Mouse (Mus musculus): ENCODE measurements at regions not wholly inside any gene's neighbourhood (a gene's known extent, or its start where the extent isn't known, plus 50 kb on each side); places are given as distances from the start of the nearest gene placed in this dataset.

GRCm38 (mm10) chr5:41476001-41476400, 232.0 kb downstream of the Rab28 start:
- no peak overlapping the region for H3K4me3 ChIP-seq (ENCODE audit: low read depth, low read length)
- no peaks in the 10 kb centered on the region for H3K9me3 ChIP-seq (ENCODE audit: control insufficient read depth, low read length)
- no peak for ATAC-seq (ENCODE audit: low FRiP score)
- H3K27ac ChIP-seq (ENCODE audit: low read depth, low read length), result no peak overlapping the region
- no peaks in the 10 kb centered on the region for H3K4me1 ChIP-seq (ENCODE audit: control insufficient read depth, insufficient read depth, low read length)
- H3K9ac ChIP-seq (ENCODE audit: low read length), result no peak overlapping the region
- WGBS, result 75% methylated on average over 3 of the region's 3 CpGs
- H3K36me3 ChIP-seq (ENCODE audit: control insufficient read depth, insufficient read depth, low read length), result no peaks in the 10 kb centered on the region
- H3K27me3 ChIP-seq (ENCODE audit: control insufficient read depth, insufficient read depth, low read length), result no peaks in the 10 kb centered on the region
- no peak overlapping the region for H3K4me2 ChIP-seq
- DNase-seq (ENCODE audit: low spot score, missing footprints), result no peak

DNA sequence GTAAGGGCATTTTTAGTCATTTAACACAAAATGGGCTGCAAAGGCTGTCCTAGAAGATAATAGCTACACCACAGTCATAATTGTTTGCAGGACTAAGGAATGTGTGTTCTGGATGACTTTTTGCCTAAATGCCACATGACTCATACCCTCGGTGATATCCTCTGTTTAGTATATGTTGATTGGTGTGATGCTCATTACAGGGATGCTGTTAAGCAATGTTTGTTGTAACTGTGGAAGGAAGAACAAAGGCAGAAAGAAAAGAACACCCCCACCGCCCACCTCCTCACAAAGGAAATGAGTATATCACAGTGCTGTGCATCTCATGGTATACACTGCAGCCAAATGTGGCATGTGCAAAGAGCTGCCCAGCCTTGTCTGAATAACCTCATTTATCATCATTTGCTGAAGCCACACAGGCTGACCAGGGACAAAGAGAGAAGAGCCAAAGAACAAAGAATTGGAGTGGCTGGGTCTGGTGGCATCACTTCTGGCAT, 262.4 kb downstream of the Rab28 start:
- no peaks in the 10 kb centered on the region for H3K9me3 ChIP-seq (ENCODE audit: control insufficient read depth, low read length)
- no peaks in the 10 kb centered on the region for H3K36me3 ChIP-seq (ENCODE audit: control insufficient read depth, insufficient read depth, low read length)
- H3K4me1 ChIP-seq (ENCODE audit: control insufficient read depth, insufficient read depth, low read length), result no peaks in the 10 kb centered on the region
- H3K4me2 ChIP-seq, result no peak overlapping the region
- H3K4me3 ChIP-seq (ENCODE audit: low read depth, low read length), result no peak overlapping the region
- no peak overlapping the region for H3K27ac ChIP-seq (ENCODE audit: low read depth, low read length)
- ATAC-seq (ENCODE audit: low FRiP score), result no peak
- no peak overlapping the region for H3K9ac ChIP-seq (ENCODE audit: low read length)
- WGBS, result 92% methylated on average over 2 of the region's 2 CpGs
- H3K27me3 ChIP-seq (ENCODE audit: control insufficient read depth, insufficient read depth, low read length), result no peaks in the 10 kb centered on the region
- no peak for DNase-seq (ENCODE audit: low spot score, missing footprints)

- ATAC-seq (ENCODE audit: low FRiP score) (no peak), DNase-seq (ENCODE audit: low spot score, missing footprints) (no peak)
- no peak overlapping the region for H3K4me3 ChIP-seq (ENCODE audit: low read depth, low read length)
- no peak overlapping the region for H3K9ac ChIP-seq (ENCODE audit: low read length)
- H3K27ac ChIP-seq (ENCODE audit: low read depth, low read length), result no peak overlapping the region
- 92% methylated on average over 1 of the region's 1 CpGs for WGBS
- no peak overlapping the region for H3K4me2 ChIP-seq
- no peaks in the 10 kb centered on the region for H3K36me3 ChIP-seq (ENCODE audit: control insufficient read depth, insufficient read depth, low read length)
- H3K4me1 ChIP-seq (ENCODE audit: control insufficient read depth, insufficient read depth, low read length), result no peaks in the 10 kb centered on the region
- no peaks in the 10 kb centered on the region for H3K27me3 ChIP-seq (ENCODE audit: control insufficient read depth, insufficient read depth, low read length)
- H3K9me3 ChIP-seq (ENCODE audit: control insufficient read depth, low read length), result no peaks in the 10 kb centered on the region
Measured at GRCm38 (mm10) chr5:41441081-41441480, 266.9 kb downstream of the Rab28 start.

DNA sequence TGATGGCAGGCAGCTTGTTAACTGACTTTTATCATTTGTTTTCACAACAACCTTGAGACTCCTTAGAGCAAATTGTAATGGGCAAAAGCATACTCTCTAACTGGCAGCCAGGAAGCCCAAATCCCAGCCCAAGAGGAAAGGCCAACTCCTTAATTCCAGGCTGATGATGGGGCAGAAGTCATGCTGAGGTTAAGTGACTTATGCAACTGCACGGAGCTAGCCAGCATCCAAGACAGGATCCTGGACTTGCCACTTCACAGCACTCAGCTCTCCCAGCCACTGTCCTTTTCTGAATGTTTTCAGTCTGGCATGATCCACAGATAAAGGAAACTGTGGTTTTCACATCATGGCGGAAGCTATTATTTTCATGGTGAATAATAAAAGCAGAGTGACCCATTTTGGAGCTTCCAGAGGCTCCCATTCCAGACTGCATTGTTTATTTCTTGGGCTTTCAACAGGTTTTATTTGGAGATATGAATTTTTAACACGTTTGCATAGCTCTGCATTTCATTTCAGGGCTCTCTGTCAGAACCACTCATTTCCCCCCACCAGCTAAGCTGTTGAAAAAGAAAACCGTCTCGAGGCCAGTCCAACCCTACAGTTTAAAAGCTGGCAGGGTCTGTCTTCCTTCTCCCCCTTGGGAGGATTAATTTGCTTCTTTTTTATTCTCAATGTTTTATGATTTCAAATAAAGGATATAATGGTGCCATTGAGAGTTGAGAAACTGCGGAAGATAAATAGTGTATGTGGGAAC, 288.7 kb downstream of the Rab28 start:
- H3K9me3 ChIP-seq (ENCODE audit: control insufficient read depth, low read length), result no peaks in the 10 kb centered on the region
- H3K36me3 ChIP-seq (ENCODE audit: control insufficient read depth, insufficient read depth, low read length), result no peaks in the 10 kb centered on the region
- H3K4me3 ChIP-seq (ENCODE audit: low read depth, low read length), result no peak overlapping the region
- no peak overlapping the region for H3K27ac ChIP-seq (ENCODE audit: low read depth, low read length)
- 84% methylated on average over 6 of the region's 6 CpGs for WGBS
- H3K27me3 ChIP-seq (ENCODE audit: control insufficient read depth, insufficient read depth, low read length), result no peaks in the 10 kb centered on the region
- no peak overlapping the region for H3K9ac ChIP-seq (ENCODE audit: low read length)
- H3K4me1 ChIP-seq (ENCODE audit: control insufficient read depth, insufficient read depth, low read length), result no peaks in the 10 kb centered on the region
- DNase-seq (ENCODE audit: low spot score, missing footprints) (no peak), ATAC-seq (ENCODE audit: low FRiP score) (no peak)
- H3K4me2 ChIP-seq, result no peak overlapping the region

DNA sequence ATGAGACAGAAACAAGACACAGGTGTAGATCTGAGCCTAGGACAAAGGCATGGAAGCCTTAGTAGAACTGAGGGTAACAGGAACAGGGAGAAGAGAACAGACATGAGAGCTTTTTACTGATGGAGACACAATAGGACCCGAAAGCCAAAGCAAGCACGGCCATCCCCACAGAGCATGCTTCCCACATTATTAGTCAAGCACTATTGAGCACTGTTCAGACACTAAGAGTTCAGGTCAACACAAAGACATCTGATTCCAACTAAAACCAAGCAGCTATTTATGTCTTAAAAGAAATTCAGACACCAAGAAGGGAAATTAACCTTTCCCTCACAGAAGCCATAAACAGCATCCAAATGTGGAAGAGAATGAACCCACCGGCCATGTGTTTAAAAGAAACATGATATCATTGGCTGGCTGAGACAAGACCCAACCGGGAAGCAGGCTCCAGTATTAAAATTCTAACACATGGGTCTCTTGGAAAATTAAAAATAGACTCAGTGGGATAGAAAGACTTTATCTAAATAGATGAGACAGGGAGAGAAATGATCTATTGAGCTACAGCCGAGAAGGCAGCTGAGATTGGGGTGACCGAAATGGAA, 298.8 kb downstream of the Rab28 start:
- ATAC-seq (ENCODE audit: low FRiP score), result no peak
- Histone ChIP-seq H3K9ac (ENCODE audit: low read length) (no peak overlapping the region), H3K4me2 (no peak overlapping the region), H3K4me3 (ENCODE audit: low read depth, low read length) (no peak overlapping the region), H3K36me3 (ENCODE audit: control insufficient read depth, insufficient read depth, low read length) (no peaks in the 10 kb centered on the region), H3K4me1 (ENCODE audit: control insufficient read depth, insufficient read depth, low read length) (no peaks in the 10 kb centered on the region), H3K27me3 (ENCODE audit: control insufficient read depth, insufficient read depth, low read length) (no peaks in the 10 kb centered on the region), H3K9me3 (ENCODE audit: control insufficient read depth, low read length) (no peaks in the 10 kb centered on the region), H3K27ac (ENCODE audit: low read depth, low read length) (no peak overlapping the region)
- DNase-seq (ENCODE audit: low spot score, missing footprints), result no peak
- 74% methylated on average over 6 of the region's 6 CpGs for WGBS

DNA sequence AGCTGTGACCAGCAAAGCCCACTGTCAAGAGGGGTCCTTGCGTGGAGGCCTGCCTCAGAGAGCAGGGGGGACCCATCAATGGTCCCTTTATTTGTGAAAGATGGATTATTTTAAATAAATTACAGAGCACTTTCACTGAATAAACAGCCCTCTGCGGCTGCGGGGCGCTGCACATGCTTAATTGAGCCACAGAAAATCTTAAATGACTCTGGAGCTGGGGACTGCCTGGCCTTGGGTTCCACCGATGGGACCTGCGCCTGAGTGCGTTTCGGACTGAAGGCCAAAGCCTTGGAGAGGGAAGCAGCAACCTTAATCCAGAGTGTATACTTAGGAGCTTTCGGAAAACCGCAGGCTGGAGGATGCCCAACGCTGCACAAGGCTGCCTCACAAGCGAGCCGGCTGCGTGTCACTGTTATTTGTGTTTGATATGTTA, 315.1 kb downstream of the Rab28 start:
- ATAC-seq (ENCODE audit: low FRiP score) (no peak), DNase-seq (ENCODE audit: low spot score, missing footprints) (no peak)
- Histone ChIP-seq H3K4me3 (ENCODE audit: low read depth, low read length) (no peak overlapping the region), H3K4me2 (no peak overlapping the region), H3K9me3 (ENCODE audit: control insufficient read depth, low read length) (no peaks in the 10 kb centered on the region), H3K27me3 (ENCODE audit: control insufficient read depth, insufficient read depth, low read length) (no peaks in the 10 kb centered on the region), H3K27ac (ENCODE audit: low read depth, low read length) (no peak overlapping the region), H3K9ac (ENCODE audit: low read length) (no peak overlapping the region), H3K36me3 (ENCODE audit: control insufficient read depth, insufficient read depth, low read length) (no peaks in the 10 kb centered on the region), H3K4me1 (ENCODE audit: control insufficient read depth, insufficient read depth, low read length) (no peaks in the 10 kb centered on the region)
- 91% methylated on average over 14 of the region's 14 CpGs for WGBS

- Histone ChIP-seq H3K4me3 (ENCODE audit: low read depth, low read length) (no peak overlapping the region), H3K27ac (ENCODE audit: low read depth, low read length) (no peak overlapping the region), H3K4me2 (no peak overlapping the region), H3K9ac (ENCODE audit: low read length) (no peak overlapping the region), H3K27me3 (ENCODE audit: control insufficient read depth, insufficient read depth, low read length) (no peaks in the 10 kb centered on the region), H3K36me3 (ENCODE audit: control insufficient read depth, insufficient read depth, low read length) (no peaks in the 10 kb centered on the region), H3K4me1 (ENCODE audit: control insufficient read depth, insufficient read depth, low read length) (no peaks in the 10 kb centered on the region), H3K9me3 (ENCODE audit: control insufficient read depth, low read length) (no peaks in the 10 kb centered on the region)
- no peak for DNase-seq (ENCODE audit: low spot score, missing footprints)
- ATAC-seq (ENCODE audit: low FRiP score), result no peak
- WGBS, result 83% methylated on average over 9 of the region's 9 CpGs
Measured at GRCm38 (mm10) chr5:41392137-41392554, 315.8 kb downstream of the Rab28 start.

DNA sequence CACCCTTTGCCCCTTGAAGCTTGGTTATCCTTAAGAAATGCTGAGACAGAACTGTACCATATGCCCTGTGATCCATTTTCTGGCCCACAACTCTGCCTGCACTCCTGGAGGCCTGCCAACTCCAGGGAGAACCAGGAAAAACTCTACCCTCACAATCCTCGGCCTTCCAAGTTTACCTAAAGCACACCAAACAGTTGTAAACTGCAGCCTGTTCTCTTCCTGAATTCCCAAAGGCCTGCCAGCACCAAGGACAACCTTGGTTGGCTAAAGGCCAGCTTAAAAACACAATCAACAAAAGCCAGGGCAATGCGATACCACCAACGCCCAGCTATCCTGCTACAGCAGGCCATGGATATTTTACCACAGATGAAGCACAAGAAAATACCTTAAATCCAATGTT, 334.5 kb downstream of the Rab28 start:
- WGBS, result 86% methylated on average over 3 of the region's 3 CpGs
- no peak overlapping the region for H3K27ac ChIP-seq (ENCODE audit: low read depth, low read length)
- no peak for DNase-seq (ENCODE audit: low spot score, missing footprints)
- no peak for ATAC-seq (ENCODE audit: low FRiP score)
- no peaks in the 10 kb centered on the region for H3K36me3 ChIP-seq (ENCODE audit: control insufficient read depth, insufficient read depth, low read length)
- no peak overlapping the region for H3K4me2 ChIP-seq
- no peaks in the 10 kb centered on the region for H3K27me3 ChIP-seq (ENCODE audit: control insufficient read depth, insufficient read depth, low read length)
- H3K4me1 ChIP-seq (ENCODE audit: control insufficient read depth, insufficient read depth, low read length), result no peaks in the 10 kb centered on the region
- no peak overlapping the region for H3K4me3 ChIP-seq (ENCODE audit: low read depth, low read length)
- H3K9me3 ChIP-seq (ENCODE audit: control insufficient read depth, low read length), result no peaks in the 10 kb centered on the region
- H3K9ac ChIP-seq (ENCODE audit: low read length), result no peak overlapping the region

- no peaks in the 10 kb centered on the region for H3K36me3 ChIP-seq (ENCODE audit: control insufficient read depth, insufficient read depth, low read length)
Measured at GRCm38 (mm10) chr5:41371461-41371860, 336.5 kb downstream of the Rab28 start.

More at GRCm38 (mm10) chr5:41371461-41371860, 336.5 kb downstream of the Rab28 start:
- Histone ChIP-seq H3K4me2 (no peak overlapping the region), H3K9me3 (ENCODE audit: control insufficient read depth, low read length) (no peaks in the 10 kb centered on the region), H3K27me3 (ENCODE audit: control insufficient read depth, insufficient read depth, low read length) (no peaks in the 10 kb centered on the region), H3K27ac (ENCODE audit: low read depth, low read length) (no peak overlapping the region), H3K9ac (ENCODE audit: low read length) (no peak overlapping the region), H3K4me3 (ENCODE audit: low read depth, low read length) (no peak overlapping the region), H3K4me1 (ENCODE audit: control insufficient read depth, insufficient read depth, low read length) (no peaks in the 10 kb centered on the region)
- no peak for DNase-seq (ENCODE audit: low spot score, missing footprints)
- no peak for ATAC-seq (ENCODE audit: low FRiP score)
- WGBS, result 81% methylated on average over 4 of the region's 4 CpGs
